Mouse (Mus musculus): ENCODE measurements at regions not wholly inside any gene's neighbourhood (a gene's known extent, or its start where the extent isn't known, plus 50 kb on each side); places are given as distances from the start of the nearest gene placed in this dataset.

GRCm38 (mm10) chr15:43588021-43588420 lies 3453.9 kb downstream of the 9330182O14Rik start:
- no peak for TF ChIP-seq POLR2A (IDR thresholded peaks at IDR 0.05; ENCODE audit: extremely low read depth, insufficient read depth, low read length)
- TF ChIP-seq CTCF (IDR thresholded peaks at IDR 0.05; ENCODE audit: extremely low read depth, insufficient read depth, low read length): no peak

Data from cortical plate, adult 2 months (tissue).